Mouse (Mus musculus): ENCODE data around the gene U90926. TPM values are rescaled to one million over a fixed set of nuclear protein-coding genes. Genes with fewer than 3 reads are reported as not detected.

Gene U90926
- polyA plus RNA-seq, 1 experiment from 2014 or later: not detected

Other genes starting within 250 kb of the U90926 start
- gene Odaph, start 227.9 kb downstream of the U90926 start, polyA plus RNA-seq (2015; fragmentation: Nextera tagmentation; extraction: Ambion mirVana): 0.54 and 0.95 TPM in 2 replicates
- gene Cdkl2, start 171.5 kb downstream of the U90926 start, polyA plus RNA-seq (2015; fragmentation: Nextera tagmentation; extraction: Ambion mirVana): 5.0 and 5.8 TPM in 2 replicates
- 141 and 146 TPM in 2 replicates for gene G3bp2, start 131.7 kb downstream of the U90926 start, polyA plus RNA-seq (2015; fragmentation: Nextera tagmentation; extraction: Ambion mirVana)
- gene Uso1, start 77.5 kb downstream of the U90926 start, polyA plus RNA-seq (2015; fragmentation: Nextera tagmentation; extraction: Ambion mirVana): 46.8 and 50.7 TPM in 2 replicates
- 0.48 and 0.60 TPM in 2 replicates for gene Ppef2, start 40.9 kb upstream of the U90926 start, polyA plus RNA-seq (2015; fragmentation: Nextera tagmentation; extraction: Ambion mirVana)
- 21.4 and 22.1 TPM in 2 replicates for gene Naaa, start 62.8 kb upstream of the U90926 start, polyA plus RNA-seq (2015; fragmentation: Nextera tagmentation; extraction: Ambion mirVana)
- 31.3 and 33.3 TPM in 2 replicates for gene Sdad1, start 95.1 kb upstream of the U90926 start, polyA plus RNA-seq (2015; fragmentation: Nextera tagmentation; extraction: Ambion mirVana)
- not detected in 2 replicates for gene Cxcl9, start 112.7 kb upstream of the U90926 start, polyA plus RNA-seq (2015; fragmentation: Nextera tagmentation; extraction: Ambion mirVana)
- gene Art3, start 116.4 kb upstream of the U90926 start, polyA plus RNA-seq (2015; fragmentation: Nextera tagmentation; extraction: Ambion mirVana): 6.7 and 7.3 TPM in 2 replicates
- gene Cxcl10, start 133.5 kb upstream of the U90926 start, polyA plus RNA-seq (2015; fragmentation: Nextera tagmentation; extraction: Ambion mirVana): 0.97 and 1.8 TPM in 2 replicates
- 47.1 and 47.3 TPM in 2 replicates for gene Nup54, start 219.8 kb upstream of the U90926 start, polyA plus RNA-seq (2015; fragmentation: Nextera tagmentation; extraction: Ambion mirVana)

Measured in stomach, embryonic 16.5 days (tissue).